Mouse (Mus musculus) limb, embryonic 14.5 days (tissue): ENCODE data around the gene Rhoj. TPM values are rescaled to one million over a fixed set of nuclear protein-coding genes. Genes with fewer than 3 reads are reported as not detected.
A peak's percentile ranks its signal among the peaks of the same experiment; 100 is the strongest.
"Not testable (repeated sequence)": the region's sequence is repeated elsewhere in the genome, so short reads cannot be mapped to it uniquely, and the experiment has no call there.

Experiments used
- ATAC-seq: fragments of 200-750 bp; cut with Nextera tagmentation; 2 replicates; pipeline ENCODE4 v1.8.0; 2017; ENCODE audit warnings: low read depth, moderate number of reproducible peaks, moderate TSS enrichment; ENCODE audit not compliant: low FRiP score
- DNase-seq: peaks from one replicate; pipeline ENCODE4 v3.0.0-alpha.2; 2015; ENCODE audit warnings: low spot score
- H3K27ac ChIP-seq: fragments of 300-500 bp; sonication (generic); replicated peaks from 2 replicates; pipeline ENCODE4 v1.5.1; 2014; ENCODE audit warnings: low read depth, mild to moderate bottlenecking, low read length, moderate library complexity, mixed read lengths
- H3K27me3 ChIP-seq: fragments of 300-500 bp; sonication (generic); 2 replicates; pipeline ENCODE4 v1.6.1; 2014; ENCODE audit warnings: low read length, mixed read lengths; ENCODE audit not compliant: control insufficient read depth, insufficient read depth
- H3K36me3 ChIP-seq: fragments of 300-500 bp; sonication (generic); 2 replicates; pipeline ENCODE4 v1.6.1; 2014; ENCODE audit warnings: mild to moderate bottlenecking, low read length, moderate library complexity, mixed read lengths; ENCODE audit not compliant: control insufficient read depth, insufficient read depth
- H3K4me1 ChIP-seq: fragments of 300-500 bp; sonication (generic); 2 replicates; pipeline ENCODE4 v1.6.1; 2014; ENCODE audit warnings: antibody characterized with exemption, low read length, mixed read lengths; ENCODE audit not compliant: control insufficient read depth, insufficient read depth
- H3K4me2 ChIP-seq: fragments of 300-500 bp; sonication (generic); replicated peaks from 2 replicates; pipeline ENCODE4 v1.6.1; 2014; ENCODE audit warnings: low read depth, mild to moderate bottlenecking, low read length, moderate library complexity; ENCODE audit not compliant: severe bottlenecking
- H3K4me3 ChIP-seq: fragments of 300-500 bp; sonication (generic); replicated peaks from 2 replicates; pipeline ENCODE4 v1.5.1; 2014; ENCODE audit warnings: low read length
- H3K9ac ChIP-seq: fragments of 300-500 bp; sonication (generic); 2 replicates; pipeline ENCODE4 v1.6.1; 2014; ENCODE audit warnings: mild to moderate bottlenecking, low read depth, low read length, moderate library complexity; ENCODE audit not compliant: severe bottlenecking
- H3K9me3 ChIP-seq: fragments of 300-500 bp; sonication (generic); 2 replicates; pipeline ENCODE4 v1.6.1; 2016; ENCODE audit warnings: low read length; ENCODE audit not compliant: control insufficient read depth
- POLR2A ChIP-seq: fragments of 200-500 bp; IDR thresholded peaks from 2 replicates; pipeline ENCODE4 v1.8.0; 2012; ENCODE audit warnings: inconsistent platforms, mild to moderate bottlenecking, moderate library complexity, borderline replicate concordance; ENCODE audit not compliant: insufficient read depth, insufficient read length; ENCODE audit errors: extremely low read depth
- WGBS: fragments of 180-500 bp; shearing (Covaris S2); extraction: QIAGEN DNeasy Blood & Tissue Kit; methylation state at CpG from one replicate; pipeline ENCODE4 v1.1.7; 2014; 5-methylcytosine and 5-hydroxymethylcytosine counted together
- polyA plus RNA-seq, 2 experiments: library from polyadenylated mRNA; depleted of rRNA in 1 of 2; stranded (reverse) in 1 of 2; unstranded in 1 of 2; fragments of >200 nt; fragmentation: Nextera tagmentation in 1 of 2; extraction: Ambion mirVana in 1 of 2; gene quantifications; 2 replicates each; pipeline versions ENCODE4 v1.2.1 to v1.2.3; 2012 to 2014

Rhoj gene
- polyA plus RNA-seq, 2 experiments, result 80.1 to 99.9 TPM

GRCm38 (mm10) chr12:75348551-75348950 is 40.4 kb downstream of the Rhoj start:
- no peak for DNase-seq
- no peak overlapping the region for H3K4me3 ChIP-seq
- no peak overlapping the region for H3K9ac ChIP-seq
- WGBS, result 74% methylated on average over 7 of the region's 7 CpGs
- no peaks in the 10 kb centered on the region for H3K36me3 ChIP-seq
- ATAC-seq, result no peak
- H3K27me3 ChIP-seq, result no peaks in the 10 kb centered on the region
- no peaks in the 10 kb centered on the region for H3K9me3 ChIP-seq
- peaks cover 7% of the 10 kb centered on the region for H3K4me1 ChIP-seq
- no peak for TF ChIP-seq POLR2A
- H3K4me2 ChIP-seq, result no peak overlapping the region
- H3K27ac ChIP-seq, result no peak overlapping the region

- H3K4me3 ChIP-seq, H3K27ac ChIP-seq, H3K4me2 ChIP-seq, H3K27me3 ChIP-seq, H3K4me1 ChIP-seq, H3K9ac ChIP-seq, H3K9me3 ChIP-seq, DNase-seq, ATAC-seq, H3K36me3 ChIP-seq: not testable (repeated sequence)
- WGBS, result 82% methylated on average over 5 of the region's 5 CpGs
Measured at GRCm38 (mm10) chr12:75349537-75349936, 41.4 kb downstream of the Rhoj start.

- H3K9me3 ChIP-seq, result no peaks in the 10 kb centered on the region
- no peaks in the 10 kb centered on the region for H3K36me3 ChIP-seq
- no peak overlapping the region for H3K4me3 ChIP-seq
- DNase-seq, result no peak
- no peaks in the 10 kb centered on the region for H3K27me3 ChIP-seq
- H3K4me2 ChIP-seq, result no peak overlapping the region
- 93% methylated on average over 5 of the region's 5 CpGs for WGBS
- H3K4me1 ChIP-seq, result peaks cover 7% of the 10 kb centered on the region
- H3K27ac ChIP-seq, result no peak overlapping the region
- no peak for TF ChIP-seq POLR2A
- H3K9ac ChIP-seq, result no peak overlapping the region
- ATAC-seq, result no peak
Measured at GRCm38 (mm10) chr12:75350750-75351149, 42.6 kb downstream of the Rhoj start.

- ATAC-seq (0 out of 2 replicates have a peak, but pooled peaks have one; percentile 46), DNase-seq (peak; percentile 37)
- Histone ChIP-seq H3K9ac (no peak overlapping the region), H3K36me3 (no peaks in the 10 kb centered on the region), H3K9me3 (no peaks in the 10 kb centered on the region), H3K4me3 (no peak overlapping the region), H3K27ac (no peak overlapping the region), H3K27me3 (no peaks in the 10 kb centered on the region), H3K4me1 (peaks cover 7% of the 10 kb centered on the region), H3K4me2 (no peak overlapping the region)
- WGBS, result 55% methylated on average over 7 of the region's 7 CpGs
- no peak for TF ChIP-seq POLR2A
Measured at GRCm38 (mm10) chr12:75351846-75352245, 43.7 kb downstream of the Rhoj start.

- DNase-seq (peak; percentile 79), ATAC-seq (peak; percentile 72)
- no peak overlapping the region for H3K9ac ChIP-seq
- H3K4me1 ChIP-seq, result peaks cover 7% of the 10 kb centered on the region
- H3K4me3 ChIP-seq, result no peak overlapping the region
- peak overlapping the region; percentile 40 for H3K27ac ChIP-seq
- H3K36me3 ChIP-seq, result no peaks in the 10 kb centered on the region
- no peaks in the 10 kb centered on the region for H3K27me3 ChIP-seq
- TF ChIP-seq POLR2A, result no peak
- no peak overlapping the region for H3K4me2 ChIP-seq
- H3K9me3 ChIP-seq, result no peaks in the 10 kb centered on the region
- WGBS, result 9% methylated on average over 6 of the region's 6 CpGs
Measured at GRCm38 (mm10) chr12:75352410-75352809, 44.3 kb downstream of the Rhoj start.

GRCm38 (mm10) chr12:75354354-75354753 is 46.2 kb downstream of the Rhoj start:
- Histone ChIP-seq H3K4me2 (no peak overlapping the region), H3K9me3 (no peaks in the 10 kb centered on the region), H3K9ac (no peak overlapping the region), H3K4me1 (peaks cover 10% of the 10 kb centered on the region), H3K4me3 (no peak overlapping the region), H3K36me3 (no peaks in the 10 kb centered on the region), H3K27ac (no peak overlapping the region), H3K27me3 (no peaks in the 10 kb centered on the region)
- WGBS, result 80% methylated on average over 7 of the region's 7 CpGs
- no peak for TF ChIP-seq POLR2A
- ATAC-seq (no peak), DNase-seq (no peak)
